ENCODE assay signal across 17 mouse cellular contexts in the genomic region with DNA sequence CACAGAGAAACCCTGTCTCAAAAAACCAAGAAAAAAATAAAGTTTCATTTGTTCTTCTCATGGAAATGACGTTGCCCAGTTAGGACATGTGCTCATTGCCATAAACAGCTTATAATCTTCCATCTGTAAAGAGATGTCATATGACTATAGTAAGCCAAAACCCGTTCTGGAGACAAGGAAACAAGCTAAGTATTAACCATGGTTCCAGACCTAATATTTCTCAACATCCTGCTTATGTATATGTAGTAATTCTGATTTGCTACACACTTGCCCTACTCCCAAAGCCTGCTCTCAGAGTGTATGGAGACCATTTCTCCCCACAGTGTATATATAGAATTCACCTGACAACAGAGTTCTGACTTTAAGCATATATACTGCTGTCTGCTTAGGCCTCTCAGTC.
"Had no signal": no experiment of that assay in that cellular context is flagged by ENCODE, and none has a peak within 500 bp of the region (broad histone marks: within the 10 kb centered on the region; RNA-seq: fewer than 3 reads in every experiment).

No protein-coding gene starts in this region.

- H3K4me1 ChIP-seq: neural tube, embryonic 12.5 days; neural tube, embryonic 13.5 days; neural tube, embryonic 15.5 days; stomach, embryonic 15.5 days had no signal

- DNase-seq: retina, postnatal 1 day; right cerebral cortex, adult 18-20 months; right cerebral cortex, postnatal 14 days; right cerebral cortex, postnatal 25 days; right cerebral cortex, postnatal 4 days; spleen, adult 18-20 months; thymus, adult 18-20 months; thymus, adult 2 months; thymus, postnatal 14 days; thymus, postnatal 25 days; thymus, postnatal 36 days; thymus, postnatal 4 days had no signal

- H3K9me3 ChIP-seq: neural tube, embryonic 12.5 days; neural tube, embryonic 13.5 days; neural tube, embryonic 15.5 days; stomach, embryonic 15.5 days had no signal

- H3K36me3 ChIP-seq: neural tube, embryonic 12.5 days; neural tube, embryonic 13.5 days; neural tube, embryonic 15.5 days; stomach, embryonic 15.5 days had no signal

- H3K27ac ChIP-seq: neural tube, embryonic 12.5 days; neural tube, embryonic 13.5 days; neural tube, embryonic 15.5 days; stomach, embryonic 15.5 days; stomach, postnatal 0 days had no signal

- H3K4me2 ChIP-seq: neural tube, embryonic 12.5 days; neural tube, embryonic 13.5 days; neural tube, embryonic 15.5 days; stomach, embryonic 15.5 days had no signal

- H3K9ac ChIP-seq: neural tube, embryonic 12.5 days; neural tube, embryonic 13.5 days; neural tube, embryonic 15.5 days; stomach, embryonic 15.5 days had no signal

- H3K27me3 ChIP-seq: neural tube, embryonic 12.5 days; neural tube, embryonic 13.5 days; neural tube, embryonic 15.5 days; stomach, embryonic 15.5 days had no signal

- H3K4me3 ChIP-seq: neural tube, embryonic 12.5 days; neural tube, embryonic 13.5 days; neural tube, embryonic 15.5 days; stomach, embryonic 15.5 days had no signal
